Mouse (Mus musculus) central nervous system, embryonic 14 days (tissue): ENCODE data around the gene Imp3. TPM values are rescaled to one million over a fixed set of nuclear protein-coding genes. Genes with fewer than 3 reads are reported as not detected.

Experiments used
- polyA plus RNA-seq: library from polyadenylated mRNA; depleted of rRNA; stranded (reverse); fragments of >200 nt; gene quantifications from 2 replicates; pipeline ENCODE4 v1.2.3, GENCODE M21; 2012; rRNA removed

Imp3 gene
- 140 and 156 TPM in 2 replicates for polyA plus RNA-seq

GRCm38 (mm10) chr9:56937223-56938160 is at the start of gene Imp3:
Gene Imp3, plus strand, starts transcription at chr9:56937475.

GRCm38 (mm10) chr9:56928041-56928811 is 9.0 kb upstream of the Imp3 start, which contains the start of gene Snx33:
Gene Snx33, minus strand, starts transcription at chr9:56928371.

GRCm38 (mm10) chr9:56950414-56951400 is 13.4 kb downstream of the Imp3 start, which contains the start of gene Snupn:
Gene Snupn, plus strand, starts transcription at chr9:56950878.

Other genes starting within 250 kb of the Imp3 start
- gene Lingo1, start 141.0 kb upstream of the Imp3 start, polyA plus RNA-seq: 104 and 119 TPM in 2 replicates
- gene Odf3l1, start 72.8 kb upstream of the Imp3 start, polyA plus RNA-seq: 0.06 and 0.48 TPM in 2 replicates
- 4.4 and 14.3 TPM in 2 replicates for gene Cspg4, start 72.4 kb upstream of the Imp3 start, polyA plus RNA-seq
- gene Snx33, start 9.1 kb upstream of the Imp3 start, polyA plus RNA-seq: 3.4 and 4.2 TPM in 2 replicates
- 15.6 and 18.2 TPM in 2 replicates for gene Snupn, start 13.4 kb downstream of the Imp3 start, polyA plus RNA-seq
- gene Ptpn9, start 57.4 kb downstream of the Imp3 start, polyA plus RNA-seq: 39.2 and 39.8 TPM in 2 replicates
- 64.2 and 70.6 TPM in 2 replicates for gene Sin3a, start 134.6 kb downstream of the Imp3 start, polyA plus RNA-seq
- gene Man2c1, start 193.2 kb downstream of the Imp3 start, polyA plus RNA-seq: 173 and 203 TPM in 2 replicates
- gene Neil1, start 210.8 kb downstream of the Imp3 start, polyA plus RNA-seq: 13.5 and 13.6 TPM in 2 replicates
- 235 and 255 TPM in 2 replicates for gene Commd4, start 220.9 kb downstream of the Imp3 start, polyA plus RNA-seq